Mouse (Mus musculus): ENCODE results near the gene Hapln4. TPM values are rescaled to one million over a fixed set of nuclear protein-coding genes. Genes with fewer than 3 reads are reported as not detected.

Gene Hapln4
- polyA plus RNA-seq, 1 experiment from 2014 or later, result 0.07 TPM

DNA sequence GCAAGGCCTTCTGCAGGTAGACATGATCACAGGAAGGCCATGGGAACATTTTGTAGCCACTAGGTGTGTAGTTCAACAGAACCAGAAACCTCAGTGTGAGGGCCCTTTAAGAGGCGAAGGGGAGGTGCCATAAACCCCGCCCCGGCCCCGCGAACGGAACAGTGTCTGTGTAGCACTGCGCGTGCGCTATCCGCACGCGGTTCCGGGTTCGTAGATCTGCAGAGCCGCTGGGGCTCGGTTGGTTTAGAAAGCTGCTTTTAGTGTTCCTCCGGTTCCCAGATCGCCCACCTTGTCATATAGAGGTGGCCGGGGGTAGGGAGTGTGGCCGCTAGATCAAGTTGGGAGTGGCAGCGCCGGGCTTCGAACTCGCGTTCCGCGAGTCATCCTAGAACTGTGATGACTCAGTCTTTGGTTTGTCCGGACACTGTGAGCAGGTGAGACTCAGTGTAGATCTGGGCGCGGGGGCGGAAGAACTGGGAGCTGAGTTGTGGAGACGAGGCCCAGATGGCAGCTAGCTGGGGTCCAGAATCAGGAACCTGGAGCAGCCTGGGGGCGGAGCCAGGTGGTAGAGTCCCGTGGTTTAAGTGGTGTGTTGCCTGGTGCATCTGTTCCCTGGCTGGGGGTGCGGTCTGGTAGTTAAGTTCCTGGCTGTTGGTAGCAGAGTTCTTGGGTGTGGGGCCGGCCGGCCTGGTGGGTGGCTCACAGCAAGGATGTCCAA is 48.1 kb downstream of the Hapln4 start, which contains the start of gene Nr2c2ap:
Gene Nr2c2ap, plus strand, starts transcription at position 168 of the 718 bp plus-strand sequence.
- H3K4me2 ChIP-seq (ENCODE audit: low read depth, low read length), result peak within 1 kb of the TSS; percentile 78
- peak; percentile 76 for ATAC-seq (replicated peaks; ENCODE audit: insufficient number of reproducible peaks, low FRiP score, low TSS enrichment, low read depth)
- no peaks in the 10 kb centered on the region for H3K9me3 ChIP-seq (replicated peaks; ENCODE audit: control insufficient read depth, low read length)
- no peaks in the 10 kb centered on the region; the same call in 1 of the 2 replicates for H3K4me1 ChIP-seq (ENCODE audit: control insufficient read depth, insufficient read depth, low read length)
- peak within 1 kb of the TSS; percentile 69 for H3K9ac ChIP-seq (replicated peaks; ENCODE audit: low read length)
- 1% methylated on average over 37 of the region's 37 CpGs for WGBS
- H3K27ac ChIP-seq (replicated peaks; ENCODE audit: low read depth, low read length), result no peak within 1 kb of the TSS
- H3K27me3 ChIP-seq (ENCODE audit: control insufficient read depth, insufficient read depth, low read length), result no peaks in the 10 kb centered on the region
- peak within 1 kb of the TSS; percentile 65 for H3K4me3 ChIP-seq (ENCODE audit: low read depth, low read length)
- peak; percentile 91 for DNase-seq (ENCODE audit: low spot score)
- peaks cover 5% of the 10 kb centered on the region for H3K36me3 ChIP-seq (replicated peaks; ENCODE audit: control insufficient read depth, insufficient read depth, low read depth, low read length)

DNA sequence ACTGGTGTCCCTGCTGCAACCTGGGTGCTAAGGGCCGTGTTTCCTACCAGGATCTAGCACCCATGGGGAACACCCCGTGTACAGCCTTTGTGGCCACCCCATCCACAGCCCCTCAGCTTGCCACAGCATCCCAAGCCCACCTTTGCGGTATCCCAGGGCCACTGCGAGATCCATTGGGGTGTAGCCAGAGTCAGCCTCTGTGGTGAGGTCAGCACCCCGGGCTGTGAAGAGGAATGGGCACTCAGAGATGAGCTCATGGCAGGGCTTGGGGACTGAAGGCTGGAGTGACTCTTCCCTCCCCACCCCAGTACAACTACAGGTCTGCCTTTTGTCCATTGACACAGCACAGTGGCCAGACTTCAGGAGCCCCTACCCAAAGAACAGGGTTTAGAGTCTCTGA is 50.8 kb downstream of the Hapln4 start:
- no peaks in the 10 kb centered on the region for H3K27me3 ChIP-seq (ENCODE audit: control insufficient read depth, insufficient read depth, low read length)
- no peak overlapping the region for H3K4me3 ChIP-seq (ENCODE audit: low read depth, low read length)
- peaks cover 5% of the 10 kb centered on the region for H3K36me3 ChIP-seq (replicated peaks; ENCODE audit: control insufficient read depth, insufficient read depth, low read depth, low read length)
- DNase-seq (ENCODE audit: low spot score), result no peak
- H3K9ac ChIP-seq (replicated peaks; ENCODE audit: low read length), result no peak overlapping the region
- 92% methylated on average over 5 of the region's 5 CpGs for WGBS
- no peak for ATAC-seq (replicated peaks; ENCODE audit: insufficient number of reproducible peaks, low FRiP score, low TSS enrichment, low read depth)
- H3K4me2 ChIP-seq (ENCODE audit: low read depth, low read length), result no peak overlapping the region
- no peaks in the 10 kb centered on the region for H3K9me3 ChIP-seq (replicated peaks; ENCODE audit: control insufficient read depth, low read length)
- no peak overlapping the region for H3K27ac ChIP-seq (replicated peaks; ENCODE audit: low read depth, low read length)
- peaks cover 2% of the 10 kb centered on the region for H3K4me1 ChIP-seq (ENCODE audit: control insufficient read depth, insufficient read depth, low read length)

DNA sequence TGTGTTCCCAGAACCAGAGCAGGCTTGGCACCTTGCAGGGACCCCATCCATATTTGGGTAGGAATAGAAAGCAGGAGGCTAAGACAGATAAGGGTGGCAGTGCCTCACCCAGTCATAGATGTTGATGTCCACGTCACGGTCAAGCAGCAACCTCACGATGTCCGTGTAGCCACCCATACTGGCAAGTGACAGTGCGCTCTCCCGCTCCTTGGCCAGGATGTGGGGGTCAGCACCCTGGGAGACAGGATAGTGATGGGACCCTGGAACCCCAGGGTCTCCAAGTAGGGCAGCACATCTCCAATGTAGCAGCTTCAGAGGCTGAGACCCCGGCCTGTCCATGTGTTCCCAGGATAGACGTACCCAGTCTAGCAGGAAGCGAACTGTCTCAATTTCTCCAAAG is 51.7 kb downstream of the Hapln4 start:
- Histone ChIP-seq H3K4me2 (ENCODE audit: low read depth, low read length) (no peak overlapping the region), H3K27me3 (ENCODE audit: control insufficient read depth, insufficient read depth, low read length) (no peaks in the 10 kb centered on the region), H3K9me3 (replicated peaks; ENCODE audit: control insufficient read depth, low read length) (no peaks in the 10 kb centered on the region), H3K36me3 (replicated peaks; ENCODE audit: control insufficient read depth, insufficient read depth, low read depth, low read length) (peaks cover 5% of the 10 kb centered on the region), H3K4me1 (ENCODE audit: control insufficient read depth, insufficient read depth, low read length) (peaks cover 2% of the 10 kb centered on the region), H3K4me3 (ENCODE audit: low read depth, low read length) (no peak overlapping the region), H3K27ac (replicated peaks; ENCODE audit: low read depth, low read length) (no peak overlapping the region), H3K9ac (replicated peaks; ENCODE audit: low read length) (no peak overlapping the region)
- WGBS, result 92% methylated on average over 9 of the region's 9 CpGs
- DNase-seq (ENCODE audit: low spot score), result no peak
- ATAC-seq (replicated peaks; ENCODE audit: insufficient number of reproducible peaks, low FRiP score, low TSS enrichment, low read depth), result no peak

DNA sequence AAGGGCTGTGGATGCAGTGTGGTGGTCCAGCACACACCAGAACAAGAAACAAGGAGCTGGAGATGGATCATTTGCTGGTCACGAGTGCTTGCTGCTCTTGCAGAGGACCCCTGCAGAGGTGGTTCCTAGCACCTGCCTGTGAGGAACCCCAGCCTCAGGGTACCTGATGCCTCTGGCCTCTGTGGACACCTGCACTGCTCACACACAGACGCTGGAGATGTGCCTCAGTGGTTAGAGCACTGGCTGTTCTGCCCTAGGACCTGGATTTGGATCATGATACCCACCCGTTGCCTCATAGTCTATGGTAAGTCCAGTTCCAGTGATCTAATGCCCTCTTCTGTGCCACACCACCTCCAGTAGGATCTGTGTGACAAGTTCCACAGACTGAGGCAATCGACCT is 53.3 kb downstream of the Hapln4 start:
- no peak for ATAC-seq (replicated peaks; ENCODE audit: insufficient number of reproducible peaks, low FRiP score, low TSS enrichment, low read depth)
- Histone ChIP-seq H3K27ac (replicated peaks; ENCODE audit: low read depth, low read length) (no peak overlapping the region), H3K4me1 (ENCODE audit: control insufficient read depth, insufficient read depth, low read length) (peaks cover 5% of the 10 kb centered on the region), H3K27me3 (ENCODE audit: control insufficient read depth, insufficient read depth, low read length) (no peaks in the 10 kb centered on the region), H3K9me3 (replicated peaks; ENCODE audit: control insufficient read depth, low read length) (no peaks in the 10 kb centered on the region), H3K36me3 (replicated peaks; ENCODE audit: control insufficient read depth, insufficient read depth, low read depth, low read length) (peaks cover 5% of the 10 kb centered on the region), H3K9ac (replicated peaks; ENCODE audit: low read length) (no peak overlapping the region), H3K4me3 (ENCODE audit: low read depth, low read length) (no peak overlapping the region), H3K4me2 (ENCODE audit: low read depth, low read length) (no peak overlapping the region)
- WGBS, result 90% methylated on average over 4 of the region's 4 CpGs
- no peak for DNase-seq (ENCODE audit: low spot score)

DNA sequence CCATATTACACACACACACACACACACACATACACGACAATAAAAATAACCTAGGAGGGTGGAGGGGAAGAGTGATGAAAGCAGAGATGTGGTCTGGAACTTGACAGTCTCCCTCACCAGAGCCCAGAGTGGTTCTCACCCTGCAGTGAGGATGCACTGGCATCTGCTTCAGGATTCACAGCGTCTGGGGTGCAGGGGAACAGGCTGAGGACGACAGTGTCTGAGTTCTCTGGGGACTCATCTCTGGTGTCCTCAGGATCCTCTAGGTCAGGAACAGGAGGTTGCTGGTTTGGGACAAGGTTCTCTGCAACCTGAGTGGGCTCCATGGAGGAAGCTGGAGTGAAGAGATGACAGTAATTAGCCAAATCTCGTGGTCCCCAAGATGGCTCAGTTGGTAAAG is 54.6 kb downstream of the Hapln4 start:
- no peak overlapping the region for H3K27ac ChIP-seq (replicated peaks; ENCODE audit: low read depth, low read length)
- peaks cover 5% of the 10 kb centered on the region for H3K4me1 ChIP-seq (ENCODE audit: control insufficient read depth, insufficient read depth, low read length)
- peaks cover 7% of the 10 kb centered on the region for H3K36me3 ChIP-seq (replicated peaks; ENCODE audit: control insufficient read depth, insufficient read depth, low read depth, low read length)
- H3K9ac ChIP-seq (replicated peaks; ENCODE audit: low read length), result peak overlapping the region; percentile 52
- H3K4me3 ChIP-seq (ENCODE audit: low read depth, low read length), result peak overlapping the region; percentile 78; the same call in 1 of the 2 replicates
- H3K9me3 ChIP-seq (replicated peaks; ENCODE audit: control insufficient read depth, low read length), result no peaks in the 10 kb centered on the region
- H3K27me3 ChIP-seq (ENCODE audit: control insufficient read depth, insufficient read depth, low read length), result no peaks in the 10 kb centered on the region
- WGBS, result 83% methylated on average over 4 of the region's 4 CpGs
- DNase-seq (ENCODE audit: low spot score) (no peak), ATAC-seq (replicated peaks; ENCODE audit: insufficient number of reproducible peaks, low FRiP score, low TSS enrichment, low read depth) (no peak)
- peak overlapping the region; percentile 55 for H3K4me2 ChIP-seq (ENCODE audit: low read depth, low read length)

DNA sequence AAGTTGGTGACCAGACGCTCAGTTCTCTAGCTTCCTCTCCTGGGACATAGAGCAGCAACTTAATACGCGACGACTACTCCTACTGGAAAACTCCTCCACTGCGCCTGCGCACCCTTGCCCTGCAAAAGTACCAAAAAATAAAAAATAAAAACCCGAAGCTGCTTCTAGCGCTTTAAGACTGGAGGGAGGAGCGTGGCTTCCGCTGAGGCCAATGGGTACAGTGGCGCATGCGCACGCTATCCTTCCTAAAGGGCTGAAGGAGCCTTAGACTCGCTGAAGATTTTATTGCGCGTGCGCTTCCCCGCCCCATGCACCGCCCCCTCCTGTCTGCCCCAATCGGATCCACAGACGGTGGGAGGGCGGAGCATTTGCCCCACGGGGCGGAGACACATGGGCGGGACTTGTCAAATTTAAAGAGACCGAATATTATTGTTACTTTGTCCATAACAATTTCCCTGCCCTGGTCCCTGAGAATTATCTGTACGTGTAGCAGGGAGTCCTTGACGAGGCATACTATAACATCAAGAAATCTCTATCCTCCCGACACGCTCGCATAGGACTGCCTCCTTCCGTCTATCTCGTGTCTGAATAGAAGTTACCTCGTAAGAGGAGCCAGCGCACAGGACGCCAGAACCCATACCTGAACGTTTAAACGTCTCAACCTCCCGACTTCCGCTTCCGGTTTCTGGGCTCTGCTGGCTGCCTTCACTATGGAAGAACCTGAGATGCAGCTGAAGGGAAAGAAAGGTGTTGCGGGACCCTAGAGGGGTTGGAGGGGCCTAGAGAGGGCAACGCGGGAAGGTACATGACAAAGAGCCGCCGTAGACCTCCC is 56.0 kb downstream of the Hapln4 start, which contains the start of the genes Rfxank, Borcs8 and Mef2b:
Gene Rfxank, minus strand, starts transcription at position 129 of the 832 bp plus-strand sequence.
Gene Borcs8, plus strand, starts transcription at position 474 of the 832 bp plus-strand sequence.
Gene Mef2b, plus strand, starts transcription at position 686 of the 832 bp plus-strand sequence.
- H3K9me3 ChIP-seq (replicated peaks; ENCODE audit: control insufficient read depth, low read length), result no peaks in the 10 kb centered on the region
- peaks cover 5% of the 10 kb centered on the region for H3K4me1 ChIP-seq (ENCODE audit: control insufficient read depth, insufficient read depth, low read length)
- H3K4me3 ChIP-seq (ENCODE audit: low read depth, low read length), result peak within 1 kb of the TSS; percentile 78
- DNase-seq (ENCODE audit: low spot score) (peak; percentile 100), ATAC-seq (replicated peaks; ENCODE audit: insufficient number of reproducible peaks, low FRiP score, low TSS enrichment, low read depth) (peak; percentile 93)
- under 1% methylated on average over 46 of the region's 46 CpGs for WGBS
- H3K9ac ChIP-seq (replicated peaks; ENCODE audit: low read length), result peak within 1 kb of the TSS; percentile 83
- H3K27me3 ChIP-seq (ENCODE audit: control insufficient read depth, insufficient read depth, low read length), result no peaks in the 10 kb centered on the region
- peak within 1 kb of the TSS; percentile 57 for H3K27ac ChIP-seq (replicated peaks; ENCODE audit: low read depth, low read length)
- H3K4me2 ChIP-seq (ENCODE audit: low read depth, low read length), result peak within 1 kb of the TSS; percentile 81
- peaks cover 7% of the 10 kb centered on the region for H3K36me3 ChIP-seq (replicated peaks; ENCODE audit: control insufficient read depth, insufficient read depth, low read depth, low read length)

DNA sequence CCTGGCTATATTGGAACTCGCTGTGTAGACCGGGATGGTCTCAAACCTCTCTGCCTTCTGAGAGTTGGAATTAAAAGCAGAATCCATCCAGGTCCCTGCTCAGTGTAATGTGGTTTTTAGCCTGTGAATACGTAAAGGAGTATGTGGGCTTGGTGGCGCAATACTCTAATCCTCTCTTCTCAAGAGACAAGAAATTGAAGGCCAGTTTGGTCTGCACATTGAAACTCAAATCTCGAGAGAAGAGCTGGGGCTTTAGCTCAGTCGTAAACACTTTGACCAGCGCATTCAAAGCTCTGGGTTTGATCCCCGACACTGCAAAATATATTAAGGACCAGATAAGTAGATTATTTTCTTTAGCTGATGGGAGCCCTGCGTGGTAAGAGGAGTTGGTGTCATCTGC is 56.7 kb downstream of the Hapln4 start:
- peak; percentile 11 for DNase-seq (ENCODE audit: low spot score)
- H3K4me3 ChIP-seq (ENCODE audit: low read depth, low read length), result peak overlapping the region; percentile 78
- peaks cover 5% of the 10 kb centered on the region for H3K4me1 ChIP-seq (ENCODE audit: control insufficient read depth, insufficient read depth, low read length)
- no peaks in the 10 kb centered on the region for H3K27me3 ChIP-seq (ENCODE audit: control insufficient read depth, insufficient read depth, low read length)
- H3K9ac ChIP-seq (replicated peaks; ENCODE audit: low read length), result peak overlapping the region; percentile 83
- H3K27ac ChIP-seq (replicated peaks; ENCODE audit: low read depth, low read length), result peak overlapping the region; percentile 57
- 13% methylated on average over 9 of the region's 9 CpGs for WGBS
- peak overlapping the region; percentile 81 for H3K4me2 ChIP-seq (ENCODE audit: low read depth, low read length)
- peaks cover 3% of the 10 kb centered on the region for H3K36me3 ChIP-seq (replicated peaks; ENCODE audit: control insufficient read depth, insufficient read depth, low read depth, low read length)
- no peak for ATAC-seq (replicated peaks; ENCODE audit: insufficient number of reproducible peaks, low FRiP score, low TSS enrichment, low read depth)
- H3K9me3 ChIP-seq (replicated peaks; ENCODE audit: control insufficient read depth, low read length), result no peaks in the 10 kb centered on the region
